Mouse (Mus musculus) spleen, postnatal 10 days (tissue): ENCODE measurements around the gene Cd300ld5.
"Not testable (repeated sequence)": the region's sequence is repeated elsewhere in the genome, so short reads cannot be mapped to it uniquely, and the experiment has no call there.

Source experiments
- DNase-seq, 2 experiments: peaks; one replicate each; pipeline ENCODE4 v3.0.0; 2021 to 2022; ENCODE audit warnings: low spot score in 2 of 2

The Cd300ld5 gene

GRCm38 (mm10) chr11:115049282-115049895, 11.8 kb upstream of the Cd300ld5 start:
- DNase-seq: no peak

GRCm38 (mm10) chr11:115048259-115048658, 10.7 kb upstream of the Cd300ld5 start, which contains the start of gene Cd300ld3:
TSS of gene Cd300ld3 (minus strand) at chr11:115048409.
- no peak for DNase-seq

- not testable (repeated sequence) for DNase-seq
Observed at GRCm38 (mm10) chr11:115026912-115027311, 10.7 kb downstream of the Cd300ld5 start, which contains the start of gene Cd300ld4. TSS of gene Cd300ld4 (minus strand) at chr11:115027012.

GRCm38 (mm10) chr11:115016093-115016492, 21.5 kb downstream of the Cd300ld5 start, which contains the start of gene Cd300ld2:
TSS of gene Cd300ld2 (minus strand) at chr11:115016193.
- not testable (repeated sequence) for DNase-seq

GRCm38 (mm10) chr11:115004070-115004469, 33.5 kb downstream of the Cd300ld5 start:
- DNase-seq: peak in 1 of 2 experiments; percentile 20

GRCm38 (mm10) chr11:115001474-115002040, 36.0 kb downstream of the Cd300ld5 start, which contains the start of gene Cd300c2:
TSS of gene Cd300c2 (minus strand) at chr11:115001880.
- DNase-seq: no peak

- no peak for DNase-seq
Observed at GRCm38 (mm10) chr11:114989793-114990192, 47.8 kb downstream of the Cd300ld5 start, which contains the start of gene Cd300ld. TSS of gene Cd300ld (minus strand) at chr11:114989922.

GRCm38 (mm10) chr11:114981866-114982265, 55.7 kb downstream of the Cd300ld5 start:
- no peak for DNase-seq
